Mouse (Mus musculus) CH12.LX (cell line): Measurements from ENCODE around the gene Mmp9. TPM values are rescaled to one million over a fixed set of nuclear protein-coding genes. Genes with fewer than 3 reads are reported as not detected.

Experiments used
- DNase-seq: peaks from one replicate; pipeline ENCODE4 v3.0.0-alpha.2; 2013; ENCODE audit errors: extremely low read depth
- H3K27ac ChIP-seq: 2 replicates; pipeline ENCODE4 v1.5.1; 2012; ENCODE audit warnings: low read depth, mild to moderate bottlenecking, control low read depth, moderate library complexity; ENCODE audit not compliant: insufficient read depth
- H3K27me3 ChIP-seq: replicated peaks from 2 replicates; pipeline ENCODE3; 2012; ENCODE audit warnings: inconsistent platforms
- H3K36me3 ChIP-seq, 2 experiments: replicated peaks in 1 of 2; 2 replicates each; pipeline versions ENCODE3 to v1.6.1; 2012; ENCODE audit warnings: inconsistent platforms in 1 of 2, low read length in 1 of 2, mild to moderate bottlenecking in 1 of 2, mixed read lengths in 1 of 2, moderate library complexity in 1 of 2; ENCODE audit not compliant: control insufficient read depth in 1 of 2, insufficient read depth in 1 of 2
- H3K4me1 ChIP-seq, 2 experiments: 2 replicates each; pipeline ENCODE4 v1.6.1; 2012; ENCODE audit warnings: inconsistent platforms in 1 of 2, moderate library complexity in 1 of 2; ENCODE audit not compliant: insufficient read depth in 2 of 2, control insufficient read depth in 1 of 2
- H3K4me2 ChIP-seq: 2 replicates; pipeline ENCODE4 v1.6.1; 2012; ENCODE audit warnings: low read depth, mild to moderate bottlenecking, control low read depth; ENCODE audit not compliant: poor library complexity, insufficient read depth, severe bottlenecking
- H3K4me3 ChIP-seq, 3 experiments: fragments of 150-350 bp in 1 of 3; sonication (generic) in 1 of 3; replicated peaks in 1 of 3; 2 replicates each; pipeline versions ENCODE3 to v1.5.1; 2011 to 2012; ENCODE audit warnings: low read depth in 2 of 3, low read length in 2 of 3, mild to moderate bottlenecking in 2 of 3, moderate library complexity in 2 of 3, control low read depth in 1 of 3, improper control_type of control experiment in 1 of 3, inconsistent platforms in 1 of 3, mixed read lengths in 1 of 3; ENCODE audit not compliant: poor library complexity in 1 of 3
- H3K79me2 ChIP-seq: replicated peaks from 2 replicates; pipeline ENCODE4 v1.6.1; 2012; ENCODE audit warnings: mild to moderate bottlenecking, moderate library complexity; ENCODE audit not compliant: control insufficient read depth, poor library complexity, insufficient read depth, severe bottlenecking; ENCODE audit errors: extremely low read depth
- H3K9ac ChIP-seq: 2 replicates; pipeline ENCODE4 v1.6.1; 2012; ENCODE audit warnings: low read depth, mild to moderate bottlenecking, control low read depth, moderate library complexity; ENCODE audit not compliant: insufficient read depth
- H3K9me3 ChIP-seq: replicated peaks from 2 replicates; pipeline ENCODE3; 2012; ENCODE audit warnings: low read length, inconsistent platforms, mixed read lengths
- CHD1 ChIP-seq: IDR thresholded peaks from 2 replicates; pipeline ENCODE4 v1.6.1; 2012; ENCODE audit warnings: low read depth, low read length, improper control_type of control experiment, inconsistent platforms
- CHD2 ChIP-seq: IDR thresholded peaks from 2 replicates; pipeline ENCODE4 v1.6.1; 2011; ENCODE audit warnings: low read length, improper control_type of control experiment
- E2F4 ChIP-seq: IDR thresholded peaks from 2 replicates; pipeline ENCODE4 v1.6.1; 2011; ENCODE audit warnings: low read depth, low read length, improper control_type of control experiment; ENCODE audit not compliant: insufficient replicate concordance
- EP300 ChIP-seq: IDR thresholded peaks from 2 replicates; pipeline ENCODE4 v1.6.1; 2011; ENCODE audit warnings: low read length, improper control_type of control experiment
- ETS1 ChIP-seq: conservative IDR thresholded peaks from 2 replicates; pipeline ENCODE4 v1.6.1; 2012; ENCODE audit warnings: low read depth, mild to moderate bottlenecking, inconsistent platforms, low read length, improper control_type of control experiment, moderate library complexity
- GABPA ChIP-seq: IDR thresholded peaks from 2 replicates; pipeline ENCODE4 v1.6.1; 2012; ENCODE audit warnings: low read depth, low read length, improper control_type of control experiment, inconsistent platforms; ENCODE audit not compliant: insufficient replicate concordance
- HCFC1 ChIP-seq: IDR thresholded peaks from 2 replicates; pipeline ENCODE4 v1.6.1; 2012; ENCODE audit warnings: low read depth, mild to moderate bottlenecking, inconsistent platforms, low read length, improper control_type of control experiment
- IRF4 ChIP-seq: IDR thresholded peaks from 2 replicates; pipeline ENCODE4 v1.6.1; 2014; ENCODE audit warnings: low read depth, mild to moderate bottlenecking, inconsistent platforms, low read length, improper control_type of control experiment
- JUN ChIP-seq: IDR thresholded peaks from 2 replicates; pipeline ENCODE4 v1.6.1; 2011; ENCODE audit warnings: low read depth, mild to moderate bottlenecking, low read length, improper control_type of control experiment, moderate library complexity; ENCODE audit not compliant: insufficient read depth
- KAT2A ChIP-seq: IDR thresholded peaks from 2 replicates; pipeline ENCODE4 v1.6.1; 2012; ENCODE audit warnings: low read length, improper control_type of control experiment, inconsistent platforms; ENCODE audit not compliant: insufficient replicate concordance
- MAZ ChIP-seq: IDR thresholded peaks from 2 replicates; pipeline ENCODE4 v1.6.1; 2012; ENCODE audit warnings: low read depth, mild to moderate bottlenecking, inconsistent platforms, low read length, improper control_type of control experiment, moderate library complexity
- MXI1 ChIP-seq: IDR thresholded peaks from 2 replicates; pipeline ENCODE4 v1.6.1; 2011; ENCODE audit warnings: mild to moderate bottlenecking, low read depth, low read length, improper control_type of control experiment
- MYC ChIP-seq: IDR thresholded peaks from 2 replicates; pipeline ENCODE4 v1.6.1; 2011; ENCODE audit warnings: low read depth, mild to moderate bottlenecking, improper control_type of control experiment, low read length
- NELFE ChIP-seq: IDR thresholded peaks from 2 replicates; pipeline ENCODE4 v1.6.1; 2011; ENCODE audit warnings: low read depth, low read length, improper control_type of control experiment
- NRF1 ChIP-seq: IDR thresholded peaks from 2 replicates; pipeline ENCODE4 v1.6.1; 2014; ENCODE audit warnings: low read depth, mild to moderate bottlenecking, inconsistent platforms, low read length, improper control_type of control experiment, moderate library complexity
- POLR2A ChIP-seq: IDR thresholded peaks from 2 replicates; pipeline ENCODE4 v1.6.1; 2011; ENCODE audit warnings: low read depth, mild to moderate bottlenecking, improper control_type of control experiment, low read length
- RCOR1 ChIP-seq: conservative IDR thresholded peaks from 2 replicates; pipeline ENCODE4 v1.6.1; 2012; ENCODE audit warnings: low read depth, mild to moderate bottlenecking, inconsistent platforms, low read length, improper control_type of control experiment
- SIN3A ChIP-seq: IDR thresholded peaks from 2 replicates; pipeline ENCODE4 v1.6.1; 2012; ENCODE audit warnings: low read length, improper control_type of control experiment, inconsistent platforms
- SMC3 ChIP-seq: IDR thresholded peaks from 2 replicates; pipeline ENCODE4 v1.6.1; 2011; ENCODE audit warnings: low read depth, low read length, improper control_type of control experiment
- TCF12 ChIP-seq: IDR thresholded peaks from 2 replicates; pipeline ENCODE4 v1.6.1; 2014; ENCODE audit warnings: low read depth, mild to moderate bottlenecking, inconsistent platforms, low read length, improper control_type of control experiment
- USF1 ChIP-seq: IDR thresholded peaks from 2 replicates; pipeline ENCODE4 v1.6.1; 2014; ENCODE audit warnings: low read depth, mild to moderate bottlenecking, inconsistent platforms, low read length, improper control_type of control experiment
- ZC3H11A ChIP-seq: IDR thresholded peaks from 2 replicates; pipeline ENCODE4 v1.6.1; 2012; ENCODE audit warnings: low read depth, mild to moderate bottlenecking, inconsistent platforms, low read length, improper control_type of control experiment
- ZKSCAN1 ChIP-seq: IDR thresholded peaks from 2 replicates; pipeline ENCODE4 v1.6.1; 2012; ENCODE audit warnings: low read depth, inconsistent platforms, low read length, improper control_type of control experiment, borderline replicate concordance
- dilution Hi-C: fragments of 300-500 bp; cut with MboI; formaldehyde crosslinking; loops from 2 replicates; pipeline ENCODE4 v1.14.3; 2020; ENCODE audit warnings: low sequenced_read_pairs; ENCODE audit not compliant: extremely low pct_unique_long_range_greater_than_20kb, extremely low pct_ligation_motif_present
- in situ Hi-C: fragments of 300-500 bp; cut with MboI; formaldehyde crosslinking; loops from 3 replicates; pipeline ENCODE4 v1.14.3; 2019; ENCODE audit warnings: low sequenced_read_pairs, low pct_ligation_motif_present, low pct_unique_long_range_greater_than_20kb, mixed read lengths
- polyA plus RNA-seq: library from polyadenylated mRNA; unstranded; fragments of >175 nt; gene quantifications from 2 replicates; pipeline ENCODE4 v1.2.1, GENCODE M21; 2012; ENCODE audit warnings: low read depth; ENCODE audit not compliant: insufficient read length
- total RNA-seq, 2 experiments: library from RNA; depleted of rRNA; stranded (reverse); fragments of 300-350 nt in 1 of 2; fragments of >200 nt in 1 of 2; gene quantifications; 2 replicates each; pipeline ENCODE4 v1.2.3; 2012 to 2014

The Mmp9 gene
- total and polyA plus RNA-seq, 3 experiments, result not detected

- TF ChIP-seq ZKSCAN1 (no peak), TCF12 (no peak), USF1 (no peak), ETS1 (no peak), MYC (no peak), MXI1 (no peak), GABPA (no peak), MAZ (no peak), IRF4 (no peak), POLR2A (no peak)
- Histone ChIP-seq H3K27me3 (peaks cover 38% of the 10 kb centered on the region), H3K4me2 (no peak overlapping the region), H3K27ac (no peak overlapping the region), H3K36me3 (peaks cover 0 to 3% of the 10 kb centered on the region in 2 experiments), H3K4me3 (no peak overlapping the region), H3K4me1 (0 out of 4 replicates have a peak, but pooled peaks cover 0 to 2% of the 10 kb centered on the region in 2 experiments), H3K9me3 (no peaks in the 10 kb centered on the region), H3K9ac (no peak overlapping the region), H3K79me2 (no peaks in the 10 kb centered on the region)
- in situ Hi-C loops, result no loop called here
- dilution Hi-C loops, result no loop called here
- DNase-seq, result no peak
Measured at GRCm38 (mm10) chr2:164988777-164989176, 48.2 kb downstream of the Mmp9 start.

GRCm38 (mm10) chr2:164991111-164991510 lies 50.5 kb downstream of the Mmp9 start:
- H3K4me3 ChIP-seq, result no peak overlapping the region
- H3K36me3 ChIP-seq, result peaks cover 0 to 16% of the 10 kb centered on the region in 2 experiments
- in situ Hi-C loops (no loop called here), dilution Hi-C loops (no loop called here)
- TF ChIP-seq MYC, result no peak
- TF ChIP-seq SMC3, result no peak
- no peak for TF ChIP-seq GABPA
- no peak for TF ChIP-seq ZC3H11A
- TF ChIP-seq NRF1, result no peak
- TF ChIP-seq CHD1, result no peak
- TF ChIP-seq E2F4, result no peak
- no peak for TF ChIP-seq JUN
- no peak for TF ChIP-seq POLR2A
- no peak for TF ChIP-seq KAT2A
- no peak for TF ChIP-seq CHD2
- TF ChIP-seq MXI1, result no peak
- no peak for TF ChIP-seq HCFC1
- TF ChIP-seq RCOR1, result no peak
- TF ChIP-seq SIN3A, result no peak
- TF ChIP-seq EP300, result no peak
- no peak for TF ChIP-seq NELFE
- no peak for TF ChIP-seq USF1
- 0 out of 4 replicates have a peak, but pooled peaks cover 0 to 2% of the 10 kb centered on the region in 2 experiments for H3K4me1 ChIP-seq
- H3K27me3 ChIP-seq, result peaks cover 26% of the 10 kb centered on the region
- H3K4me2 ChIP-seq, result no peak overlapping the region
- no peak overlapping the region for H3K9ac ChIP-seq
- H3K27ac ChIP-seq, result no peak overlapping the region
- H3K9me3 ChIP-seq, result no peaks in the 10 kb centered on the region
- no peaks in the 10 kb centered on the region for H3K79me2 ChIP-seq
- no peak for DNase-seq
